Mouse (Mus musculus) kidney, adult 2 months (tissue): ENCODE measurements at regions not wholly inside any gene's neighbourhood (a gene's known extent, or its start where the extent isn't known, plus 50 kb on each side); places are given as distances from the start of the nearest gene placed in this dataset.

Experiments used
- DNase-seq: peaks from one replicate; pipeline ENCODE4 v3.0.0; 2021
- H3K27ac ChIP-seq: fragments of 200-500 bp; 2 replicates; pipeline ENCODE4 v1.5.1; 2012; ENCODE audit warnings: low read depth, low read length, control low read depth, inconsistent platforms; ENCODE audit not compliant: insufficient read depth
- H3K27me3 ChIP-seq: fragments of 200-500 bp; replicated peaks from 2 replicates; pipeline ENCODE4 v1.6.1; 2012; ENCODE audit warnings: mild to moderate bottlenecking, moderate library complexity, low read length, inconsistent platforms; ENCODE audit not compliant: control insufficient read depth, insufficient read depth
- H3K36me3 ChIP-seq: fragments of 200-500 bp; 2 replicates; pipeline ENCODE4 v1.6.1; 2012; ENCODE audit warnings: mild to moderate bottlenecking, moderate library complexity, low read length, inconsistent platforms; ENCODE audit not compliant: control insufficient read depth, insufficient read depth
- H3K4me1 ChIP-seq: fragments of 200-500 bp; 2 replicates; pipeline ENCODE4 v1.6.1; 2011; ENCODE audit warnings: low read length; ENCODE audit not compliant: control insufficient read depth, insufficient read depth
- H3K4me3 ChIP-seq: fragments of 200-500 bp; 2 replicates; pipeline ENCODE4 v1.5.1; 2011; ENCODE audit warnings: mild to moderate bottlenecking, low read depth, low read length, control low read depth; ENCODE audit not compliant: insufficient read depth
- CTCF ChIP-seq: fragments of 200-500 bp; conservative IDR thresholded peaks from 2 replicates; pipeline ENCODE4 v1.5.1; 2011; ENCODE audit warnings: low read depth, mild to moderate bottlenecking, control low read depth, low read length, moderate library complexity, mixed read lengths; ENCODE audit not compliant: insufficient read depth, insufficient read length
- POLR2A ChIP-seq: fragments of 200-500 bp; IDR thresholded peaks from one replicate; pipeline ENCODE4 v1.6.1; 2011; ENCODE audit warnings: low read depth, low read length, control low read depth
- WGBS: fragments of 180-500 bp; shearing (Covaris S2); methylation state at CpG from one replicate; pipeline ENCODE4 v1.1.7; 2018; 5-methylcytosine and 5-hydroxymethylcytosine counted together

DNA sequence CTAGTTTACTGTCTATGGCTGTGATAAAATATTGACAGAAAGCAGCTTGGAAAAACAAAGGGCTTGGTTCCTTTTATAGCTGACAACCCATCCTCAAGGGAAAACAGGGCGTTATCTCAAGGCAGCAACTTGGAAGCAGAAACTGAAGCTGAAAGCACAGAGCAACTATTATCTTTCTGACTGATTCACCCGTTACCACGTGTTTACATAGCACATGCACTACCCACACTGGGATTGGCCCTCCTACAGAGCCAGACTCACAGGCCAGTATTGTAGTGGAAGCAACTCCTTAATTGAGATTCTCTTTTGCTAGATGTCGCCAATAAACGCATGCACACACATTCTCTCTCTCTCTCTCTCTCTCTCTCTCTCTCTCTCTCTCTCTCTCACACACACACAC, 465.5 kb downstream of the Pros1 start:
- 52% methylated on average over 5 of the region's 5 CpGs for WGBS

DNA sequence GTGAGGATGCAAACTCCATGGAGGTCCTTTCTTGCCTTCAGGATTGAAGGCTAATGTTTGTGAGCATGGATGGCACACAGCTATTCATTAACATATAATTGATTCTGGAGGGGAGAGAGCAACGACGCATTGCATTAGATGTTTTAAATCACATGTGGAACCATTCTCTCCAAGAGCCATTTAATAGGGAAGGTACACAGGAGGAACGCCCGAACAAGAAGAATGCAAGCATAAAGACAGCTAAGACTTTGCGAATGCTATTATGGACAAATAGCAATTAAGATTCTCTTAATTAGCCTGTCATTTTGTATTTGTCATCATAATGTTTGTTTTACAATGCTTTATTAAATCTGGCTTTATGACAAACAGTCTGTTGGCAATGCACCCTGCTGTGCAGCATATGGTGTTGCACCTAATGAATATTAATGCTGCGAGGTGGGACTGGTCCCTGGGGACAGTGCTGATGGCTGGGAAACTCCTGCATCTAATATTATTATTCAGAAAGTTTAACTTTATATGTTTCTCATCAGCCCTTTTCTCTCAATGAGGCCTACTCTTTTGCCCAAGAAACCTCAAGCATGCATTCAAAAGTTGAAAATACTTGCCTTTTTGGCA, 497.5 kb downstream of the Pros1 start:
- no peaks in the 10 kb centered on the region for H3K27me3 ChIP-seq
- no peaks in the 10 kb centered on the region for H3K4me1 ChIP-seq
- H3K4me3 ChIP-seq, result no peak overlapping the region
- DNase-seq, result no peak
- WGBS, result 67% methylated on average over 6 of the region's 6 CpGs
- no peak for TF ChIP-seq CTCF
- TF ChIP-seq POLR2A, result no peak
- no peaks in the 10 kb centered on the region for H3K36me3 ChIP-seq
- no peak overlapping the region for H3K27ac ChIP-seq

More for the DNA sequence above, 465.5 kb downstream of the Pros1 start:
- TF ChIP-seq CTCF, result no peak
- TF ChIP-seq POLR2A, result no peak
- DNase-seq, result no peak
- Histone ChIP-seq H3K4me3 (no peak overlapping the region), H3K27ac (no peak overlapping the region), H3K27me3 (no peaks in the 10 kb centered on the region), H3K4me1 (no peaks in the 10 kb centered on the region), H3K36me3 (no peaks in the 10 kb centered on the region)

DNA sequence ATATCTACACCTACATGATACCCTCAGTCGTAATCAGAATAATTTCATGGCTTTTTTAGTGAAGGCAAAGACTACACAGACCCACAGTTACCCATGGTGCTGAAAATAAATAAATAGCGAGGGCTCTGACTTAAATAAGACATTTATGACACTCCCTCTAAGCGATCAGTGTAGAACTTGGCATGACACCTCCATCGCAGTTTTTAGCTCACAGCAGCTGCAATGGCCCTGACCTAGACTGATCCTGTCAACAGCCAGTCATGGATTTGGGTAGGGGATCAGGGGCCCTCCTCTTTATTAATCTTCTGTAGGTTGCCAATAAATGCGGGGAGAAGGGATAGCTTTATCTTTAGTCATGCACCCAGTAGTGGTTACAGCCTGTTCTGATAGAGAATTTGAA, 494.1 kb downstream of the Epha3 start:
- H3K4me1 ChIP-seq, result no peaks in the 10 kb centered on the region
- WGBS, result 88% methylated on average over 5 of the region's 5 CpGs
- H3K27me3 ChIP-seq, result no peaks in the 10 kb centered on the region
- H3K36me3 ChIP-seq, result no peaks in the 10 kb centered on the region
- no peak for DNase-seq
- no peak overlapping the region for H3K27ac ChIP-seq
- TF ChIP-seq POLR2A (no peak), CTCF (no peak)
- no peak overlapping the region for H3K4me3 ChIP-seq

DNA sequence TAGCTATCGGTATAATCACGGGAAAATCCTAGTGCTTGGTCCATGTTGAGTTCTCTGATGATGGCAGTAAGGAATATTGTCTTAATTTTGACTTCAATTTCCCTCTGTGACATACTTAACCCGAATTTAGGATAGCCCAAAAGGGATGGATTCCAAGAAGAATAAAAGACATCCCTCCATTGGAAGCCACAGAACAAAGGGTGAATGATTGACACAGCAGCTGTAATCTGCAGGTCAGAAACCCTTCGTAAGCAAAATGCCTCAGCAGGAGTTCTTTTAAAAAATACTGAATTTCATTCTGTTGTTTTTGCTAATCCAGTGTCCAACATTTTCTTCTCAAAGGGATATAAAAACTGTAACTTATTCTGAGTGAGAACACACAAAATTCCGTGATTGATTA, 492.7 kb downstream of the Epha3 start:
- Histone ChIP-seq H3K27me3 (no peaks in the 10 kb centered on the region), H3K27ac (no peak overlapping the region), H3K4me3 (no peak overlapping the region), H3K36me3 (no peaks in the 10 kb centered on the region), H3K4me1 (no peaks in the 10 kb centered on the region)
- WGBS, result 73% methylated on average over 5 of the region's 5 CpGs
- no peak for TF ChIP-seq CTCF
- no peak for TF ChIP-seq POLR2A
- DNase-seq, result no peak

DNA sequence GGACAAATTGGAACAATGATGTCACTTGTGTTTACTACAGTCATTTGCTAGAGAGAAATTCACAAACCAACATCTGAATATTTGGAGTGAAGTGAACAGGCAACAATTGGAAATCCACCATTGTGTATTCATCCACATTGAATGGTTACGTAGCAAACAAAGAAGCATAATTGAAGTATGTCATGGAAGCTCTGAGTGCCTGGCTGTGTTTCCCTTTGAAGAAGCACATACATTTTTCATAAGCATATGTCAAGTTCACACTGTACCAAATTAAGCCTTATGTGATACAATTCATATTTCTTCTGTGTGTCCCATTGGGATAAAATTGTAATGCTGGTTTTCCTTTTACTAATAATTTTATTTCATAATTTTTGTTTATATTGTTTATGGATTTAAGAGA, 459.0 kb downstream of the Epha3 start:
- TF ChIP-seq POLR2A (no peak), CTCF (no peak)
- no peaks in the 10 kb centered on the region for H3K36me3 ChIP-seq
- H3K27ac ChIP-seq, result no peak overlapping the region
- 96% methylated on average over 1 of the region's 1 CpGs for WGBS
- H3K27me3 ChIP-seq, result no peaks in the 10 kb centered on the region
- H3K4me1 ChIP-seq, result no peaks in the 10 kb centered on the region
- no peak for DNase-seq
- no peak overlapping the region for H3K4me3 ChIP-seq

DNA sequence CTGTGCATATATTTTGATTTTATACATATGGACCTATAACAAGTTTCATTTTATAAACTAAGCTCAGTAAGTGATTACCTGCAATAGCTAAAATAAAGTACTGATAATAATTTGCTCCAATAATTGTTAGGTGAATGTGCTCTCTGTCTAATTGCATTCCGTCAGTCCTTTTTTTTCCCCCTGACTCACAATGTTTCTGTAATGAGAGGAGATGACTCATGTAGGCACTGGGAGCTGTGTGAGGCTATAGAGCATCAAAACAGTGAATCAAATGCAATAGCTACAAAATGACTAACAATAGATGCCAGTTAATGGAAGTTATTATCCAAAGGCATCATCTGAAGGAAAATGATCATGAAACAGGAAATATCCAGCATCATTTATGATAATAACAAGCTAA, 451.3 kb downstream of the Epha3 start:
- no peak for TF ChIP-seq CTCF
- TF ChIP-seq POLR2A, result no peak
- H3K4me1 ChIP-seq, result no peaks in the 10 kb centered on the region
- WGBS, result 94% methylated on average over 1 of the region's 1 CpGs
- DNase-seq, result no peak
- no peak overlapping the region for H3K4me3 ChIP-seq
- no peaks in the 10 kb centered on the region for H3K27me3 ChIP-seq
- H3K27ac ChIP-seq, result no peak overlapping the region
- H3K36me3 ChIP-seq, result no peaks in the 10 kb centered on the region

DNA sequence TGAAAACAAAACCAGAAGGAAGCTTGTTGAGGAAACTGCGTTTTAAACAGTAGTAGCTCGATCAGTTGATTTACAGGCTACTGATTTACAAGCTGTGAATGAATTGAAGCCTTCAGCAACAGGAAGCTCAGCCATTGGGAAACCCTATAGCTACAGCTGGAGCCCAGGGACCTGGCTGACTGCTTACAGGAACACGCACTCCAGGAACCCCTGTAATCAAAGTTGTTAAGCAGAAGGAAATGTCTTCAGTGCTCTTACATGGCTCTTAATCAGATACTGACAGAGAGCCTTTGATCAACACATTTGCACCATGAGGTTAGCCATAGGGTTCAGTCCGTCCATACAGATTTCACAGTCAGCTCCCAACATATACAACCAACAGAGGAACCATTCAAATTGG, 411.7 kb downstream of the Epha3 start:
- no peak for TF ChIP-seq CTCF
- TF ChIP-seq POLR2A, result no peak
- WGBS, result 19% methylated on average over 4 of the region's 4 CpGs
- Histone ChIP-seq H3K36me3 (no peaks in the 10 kb centered on the region), H3K4me3 (no peak overlapping the region), H3K27ac (no peak overlapping the region), H3K27me3 (no peaks in the 10 kb centered on the region), H3K4me1 (no peaks in the 10 kb centered on the region)
- DNase-seq, result no peak
